Mouse (Mus musculus) adrenal gland, postnatal 36 days (tissue): ENCODE data around the gene Mettl7a1. TPM values are rescaled to one million over a fixed set of nuclear protein-coding genes. Genes with fewer than 3 reads are reported as not detected.
"Not testable (repeated sequence)": the region's sequence is repeated elsewhere in the genome, so short reads cannot be mapped to it uniquely, and the experiment has no call there.

Source experiments
- DNase-seq, 2 experiments: peaks; one replicate each; pipeline ENCODE4 v3.0.0; 2021; ENCODE audit warnings: mixed read lengths in 1 of 2
- total RNA-seq, 2 experiments: library from RNA; stranded (reverse); gene quantifications; 2 replicates each; pipeline ENCODE4 v1.2.3; 2021

The Mettl7a1 gene
- total RNA-seq, 2 experiments from 2014 or later: 85.2 to 126 TPM

- DNase-seq: not testable (repeated sequence)
Observed at GRCm38 (mm10) chr15:100341314-100341980, 37.5 kb downstream of the Mettl7a1 start.

- DNase-seq: peak in 1 of 2 experiments; percentile 27
Observed at GRCm38 (mm10) chr15:100345484-100345883, 41.5 kb downstream of the Mettl7a1 start.

- DNase-seq: no peak
Observed at GRCm38 (mm10) chr15:100346761-100347160, 42.8 kb downstream of the Mettl7a1 start.

- no peak for DNase-seq
Observed at GRCm38 (mm10) chr15:100349496-100349895, 45.6 kb downstream of the Mettl7a1 start.

- no peak for DNase-seq
Observed at GRCm38 (mm10) chr15:100351501-100352060, 47.6 kb downstream of the Mettl7a1 start.

- DNase-seq: no peak
Observed at GRCm38 (mm10) chr15:100352711-100353250, 48.8 kb downstream of the Mettl7a1 start, which contains the start of the genes Methig1 and Mettl7a2. Gene Methig1, plus strand, starts transcription at chr15:100353149. Gene Mettl7a2, plus strand, starts transcription at chr15:100353200.

- DNase-seq: not testable (repeated sequence)
Observed at GRCm38 (mm10) chr15:100353399-100353798, 49.5 kb downstream of the Mettl7a1 start.

GRCm38 (mm10) chr15:100355876-100356275 is 51.9 kb downstream of the Mettl7a1 start:
- DNase-seq: no peak

- no peak for DNase-seq
Observed at GRCm38 (mm10) chr15:100364242-100364641, 60.3 kb downstream of the Mettl7a1 start, which contains the start of gene Higd1c. Gene Higd1c, plus strand, starts transcription at chr15:100364542.

GRCm38 (mm10) chr15:100365967-100366366 is 62.0 kb downstream of the Mettl7a1 start:
- not testable (repeated sequence) for DNase-seq

GRCm38 (mm10) chr15:100367119-100367518 is 63.2 kb downstream of the Mettl7a1 start:
- DNase-seq: no peak

- DNase-seq: peak; percentile 63 to 67
Observed at GRCm38 (mm10) chr15:100375066-100375465, 71.1 kb downstream of the Mettl7a1 start.

- not testable (repeated sequence) for DNase-seq
Observed at GRCm38 (mm10) chr15:100377847-100378505, 74.0 kb downstream of the Mettl7a1 start.

Other genes starting within 250 kb of the Mettl7a1 start
- gene Atf1, start 76.3 kb upstream of the Mettl7a1 start, total RNA-seq: 10 to 100 TPM; 49.1 to 75.3 TPM
- not detected for gene Tmprss12, start 23.3 kb upstream of the Mettl7a1 start, total RNA-seq
- gene Mettl7a3, start 30.8 kb downstream of the Mettl7a1 start, total RNA-seq: not detected
- gene Methig1, start 49.0 kb downstream of the Mettl7a1 start, total RNA-seq: under 1 TPM; 0.36 to 0.56 TPM
- 1 to 10 TPM; 2.0 to 2.2 TPM for gene Mettl7a2, start 49.1 kb downstream of the Mettl7a1 start, total RNA-seq
- gene Higd1c, start 60.4 kb downstream of the Mettl7a1 start, total RNA-seq: not detected
- gene Gm5475, start 118.0 kb downstream of the Mettl7a1 start, total RNA-seq: not detected
- 100 to 1,000 TPM in 1 of 2 experiments, 10 to 100 TPM in 1; 98.5 to 112 TPM for gene Slc11a2, start 120.9 kb downstream of the Mettl7a1 start, total RNA-seq
- gene Letmd1, start 164.9 kb downstream of the Mettl7a1 start, total RNA-seq: 100 to 1,000 TPM; 138 to 150 TPM
- gene Csrnp2, start 191.3 kb downstream of the Mettl7a1 start, total RNA-seq: 1 to 10 TPM; 5.4 to 5.8 TPM
- gene Tfcp2, start 247.9 kb downstream of the Mettl7a1 start, total RNA-seq: 10 to 100 TPM; 17.6 to 20.0 TPM